Mouse (Mus musculus) bone marrow macrophage, adult 2 months (primary cell): ENCODE measurements around the gene Ntn3.

Experiments
- CTCF ChIP-seq: IDR thresholded peaks from 2 replicates; pipeline ENCODE4 v1.5.1; 2012; ENCODE audit warnings: low read depth, mild to moderate bottlenecking, low read length, moderate library complexity
- POLR2A ChIP-seq: IDR thresholded peaks from 2 replicates; pipeline ENCODE4 v1.6.1; 2012; ENCODE audit warnings: mild to moderate bottlenecking, low read depth, low read length, borderline replicate concordance

GRCm38 (mm10) chr17:24157526-24157925 lies 51.8 kb downstream of the Ntn3 start:
- TF ChIP-seq CTCF (no peak), POLR2A (no peak)
